In the genomic region with DNA sequence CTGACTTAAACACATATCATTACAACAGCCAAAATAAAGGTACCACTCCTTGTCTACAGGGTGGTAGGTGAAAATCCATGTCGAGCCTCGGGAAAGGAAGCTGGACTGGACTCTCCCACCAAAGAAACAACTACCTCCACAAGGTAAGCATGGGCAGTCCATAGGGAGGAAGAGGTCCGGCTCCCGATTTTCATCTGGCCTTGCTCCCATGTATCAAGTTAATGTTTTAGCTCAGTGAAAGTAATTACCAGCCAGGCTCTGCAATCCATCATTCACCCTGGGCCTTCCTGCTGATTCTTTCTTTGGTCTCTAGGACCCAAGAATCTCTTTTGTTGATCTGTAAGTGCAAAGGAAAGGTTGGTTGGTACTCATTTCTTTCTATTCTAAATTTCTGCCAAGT, we compare ENCODE assay signal across 21 mouse cellular contexts.
DNase-seq lines count a peak whose midpoint lies in the region; ATAC-seq lines count a peak whose summit lies in the region.
"Had no signal": no experiment of that assay in that cellular context is flagged by ENCODE, and none has a peak within 500 bp of the region (broad histone marks: within the 10 kb centered on the region; RNA-seq: fewer than 3 reads in every experiment).

No protein-coding gene starts in this region.

- H3K27me3 ChIP-seq in kidney, embryonic 14.5 days (ENCODE audit: control insufficient read depth, insufficient read depth, low read length) = no peaks in the 10 kb centered on the region
- no peaks in the 10 kb centered on the region for H3K27me3 ChIP-seq in intestine, embryonic 16.5 days (replicated peaks; ENCODE audit: control insufficient read depth, insufficient read depth, low read length)
- H3K27me3 ChIP-seq in midbrain, embryonic 15.5 days (replicated peaks) = no peaks in the 10 kb centered on the region
- H3K27me3 ChIP-seq: embryonic facial prominence, embryonic 12.5 days; forebrain, embryonic 15.5 days; Patski had no signal

- WGBS in kidney, embryonic 14.5 days = 23% methylated on average over 4 of the region's 4 CpGs
- WGBS in intestine, embryonic 16.5 days = 67% methylated on average over 4 of the region's 4 CpGs
- 90% methylated on average over 4 of the region's 4 CpGs for WGBS in midbrain, embryonic 15.5 days

- H3K27ac ChIP-seq in kidney, embryonic 14.5 days (ENCODE audit: low read depth, low read length) = no peak overlapping the region
- no peak overlapping the region for H3K27ac ChIP-seq in intestine, embryonic 16.5 days (ENCODE audit: low read length)
- H3K27ac ChIP-seq in midbrain, embryonic 15.5 days = no peak overlapping the region
- H3K27ac ChIP-seq: embryonic facial prominence, embryonic 12.5 days; forebrain, embryonic 15.5 days; heart, embryonic 10.5 days; hindbrain, embryonic 10.5 days; hindbrain, embryonic 14.5 days had no signal

- H3K4me1 ChIP-seq in kidney, embryonic 14.5 days (ENCODE audit: control insufficient read depth, insufficient read depth, low read length) = 0 out of 2 replicates have a peak, but pooled peaks cover 2% of the 10 kb centered on the region
- no peaks in the 10 kb centered on the region for H3K4me1 ChIP-seq in intestine, embryonic 16.5 days (ENCODE audit: control insufficient read depth, insufficient read depth, low read length)
- no peaks in the 10 kb centered on the region for H3K4me1 ChIP-seq in midbrain, embryonic 15.5 days
- H3K4me1 ChIP-seq: embryonic facial prominence, embryonic 12.5 days; forebrain, embryonic 15.5 days; heart, embryonic 10.5 days; hindbrain, embryonic 10.5 days had no signal

- peak; percentile 79 for ATAC-seq in kidney, embryonic 14.5 days (ENCODE audit: low FRiP score, low TSS enrichment)
- ATAC-seq in intestine, embryonic 16.5 days = no peak
- ATAC-seq in midbrain, embryonic 15.5 days (replicated peaks) = no peak
- ATAC-seq: activated CD4-positive, CD25-positive, alpha-beta regulatory T cell, adult 4 months; forebrain, embryonic 15.5 days; Patski had no signal

- H3K4me3 ChIP-seq in kidney, embryonic 14.5 days (ENCODE audit: low read length) = no peak overlapping the region
- H3K4me3 ChIP-seq in intestine, embryonic 16.5 days (ENCODE audit: low read length) = no peak overlapping the region
- H3K4me3 ChIP-seq in midbrain, embryonic 15.5 days = no peak overlapping the region
- H3K4me3 ChIP-seq: embryonic facial prominence, embryonic 12.5 days; forebrain, embryonic 15.5 days; heart, embryonic 10.5 days; hindbrain, embryonic 10.5 days had no signal

- H3K9ac ChIP-seq in kidney, embryonic 14.5 days (ENCODE audit: low read depth, low read length) = no peak overlapping the region
- H3K9ac ChIP-seq in intestine, embryonic 16.5 days (ENCODE audit: low read depth, low read length) = no peak overlapping the region
- no peak overlapping the region for H3K9ac ChIP-seq in midbrain, embryonic 15.5 days
- H3K9ac ChIP-seq: embryonic facial prominence, embryonic 12.5 days; forebrain, embryonic 15.5 days; hindbrain, embryonic 14.5 days had no signal

- H3K9me3 ChIP-seq in kidney, embryonic 14.5 days (ENCODE audit: control insufficient read depth, low read length) = no peaks in the 10 kb centered on the region
- H3K9me3 ChIP-seq in intestine, embryonic 16.5 days (ENCODE audit: control insufficient read depth, low read length) = no peaks in the 10 kb centered on the region
- no peaks in the 10 kb centered on the region for H3K9me3 ChIP-seq in midbrain, embryonic 15.5 days
- H3K9me3 ChIP-seq: embryonic facial prominence, embryonic 12.5 days; forebrain, embryonic 15.5 days; heart, embryonic 10.5 days; hindbrain, embryonic 10.5 days had no signal

- DNase-seq in embryo, embryonic 11 days = peak; percentile 19
- DNase-seq in embryo, embryonic 10 days (ENCODE audit: low spot score) = no peak
- DNase-seq in kidney, postnatal 10 days = peak; percentile 13
- DNase-seq in mesoderm, embryonic 11.5 days (ENCODE audit: low read depth, low spot score) = peak; percentile 25
- DNase-seq: adrenal gland, postnatal 14 days; cerebellum, adult 11-12 months; cerebellum, adult 9-10 months; cerebellum, postnatal 25 days; gastrocnemius, postnatal 36 days; heart, adult 11 months; heart, postnatal 14 days had no signal

- no peak overlapping the region for H3K4me2 ChIP-seq in kidney, embryonic 14.5 days (replicated peaks; ENCODE audit: low read depth, low read length)
- no peak overlapping the region for H3K4me2 ChIP-seq in intestine, embryonic 16.5 days (ENCODE audit: low read depth, low read length)
- H3K4me2 ChIP-seq in midbrain, embryonic 15.5 days = no peak overlapping the region
- H3K4me2 ChIP-seq: embryonic facial prominence, embryonic 12.5 days; forebrain, embryonic 15.5 days; hindbrain, embryonic 14.5 days had no signal

- no peaks in the 10 kb centered on the region for H3K36me3 ChIP-seq in kidney, embryonic 14.5 days (ENCODE audit: control insufficient read depth, insufficient read depth, low read length)
- H3K36me3 ChIP-seq in intestine, embryonic 16.5 days (ENCODE audit: control insufficient read depth, insufficient read depth, low read length) = no peaks in the 10 kb centered on the region
- no peaks in the 10 kb centered on the region for H3K36me3 ChIP-seq in midbrain, embryonic 15.5 days (replicated peaks)
- H3K36me3 ChIP-seq: embryonic facial prominence, embryonic 12.5 days; forebrain, embryonic 15.5 days; heart, embryonic 10.5 days; hindbrain, embryonic 10.5 days had no signal
